Mouse (Mus musculus) testis, postnatal 14 days (tissue): Measurements from ENCODE around the gene Olfr361.
"Not testable (repeated sequence)": the region's sequence is repeated elsewhere in the genome, so short reads cannot be mapped to it uniquely, and the experiment has no call there.

ENCODE experiments used
- DNase-seq: peaks from one replicate; pipeline ENCODE4 v3.0.0; 2021; ENCODE audit warnings: low spot score

Gene Olfr361

GRCm38 (mm10) chr2:37089190-37089589 is at the start of gene Olfr361:
Gene Olfr361, minus strand, starts transcription at chr2:37089290.
- not testable (repeated sequence) for DNase-seq

- no peak for DNase-seq
These were observed 28.7 kb upstream of the Olfr361 start, which contains the start of gene Olfr362 for GRCm38 (mm10) chr2:37117810-37118209. Gene Olfr362, minus strand, starts transcription at chr2:37117910.

- DNase-seq, result no peak
These were observed 23.6 kb downstream of the Olfr361 start, which contains the start of gene Olfr360 for GRCm38 (mm10) chr2:37065446-37065845. Gene Olfr360, plus strand, starts transcription at chr2:37065746.
